Mouse (Mus musculus) urinary bladder, adult 2 months (tissue): Measurements from ENCODE around the gene Serpinc1. TPM values are rescaled to one million over a fixed set of nuclear protein-coding genes. Genes with fewer than 3 reads are reported as not detected.
A peak's percentile ranks its signal among the peaks of the same experiment; 100 is the strongest.
"Not testable (repeated sequence)": the region's sequence is repeated elsewhere in the genome, so short reads cannot be mapped to it uniquely, and the experiment has no call there.

Source experiments
- DNase-seq: peaks from one replicate; pipeline ENCODE4 v3.0.0; 2022; ENCODE audit warnings: low spot score
- polyA plus RNA-seq: library from polyadenylated mRNA; depleted of rRNA; stranded (reverse); fragments of >200 nt; gene quantifications from 2 replicates; pipeline ENCODE4 v1.2.3, GENCODE M21; 2012

Gene Serpinc1
- polyA plus RNA-seq, 1 experiment, result 0.22 TPM

DNA sequence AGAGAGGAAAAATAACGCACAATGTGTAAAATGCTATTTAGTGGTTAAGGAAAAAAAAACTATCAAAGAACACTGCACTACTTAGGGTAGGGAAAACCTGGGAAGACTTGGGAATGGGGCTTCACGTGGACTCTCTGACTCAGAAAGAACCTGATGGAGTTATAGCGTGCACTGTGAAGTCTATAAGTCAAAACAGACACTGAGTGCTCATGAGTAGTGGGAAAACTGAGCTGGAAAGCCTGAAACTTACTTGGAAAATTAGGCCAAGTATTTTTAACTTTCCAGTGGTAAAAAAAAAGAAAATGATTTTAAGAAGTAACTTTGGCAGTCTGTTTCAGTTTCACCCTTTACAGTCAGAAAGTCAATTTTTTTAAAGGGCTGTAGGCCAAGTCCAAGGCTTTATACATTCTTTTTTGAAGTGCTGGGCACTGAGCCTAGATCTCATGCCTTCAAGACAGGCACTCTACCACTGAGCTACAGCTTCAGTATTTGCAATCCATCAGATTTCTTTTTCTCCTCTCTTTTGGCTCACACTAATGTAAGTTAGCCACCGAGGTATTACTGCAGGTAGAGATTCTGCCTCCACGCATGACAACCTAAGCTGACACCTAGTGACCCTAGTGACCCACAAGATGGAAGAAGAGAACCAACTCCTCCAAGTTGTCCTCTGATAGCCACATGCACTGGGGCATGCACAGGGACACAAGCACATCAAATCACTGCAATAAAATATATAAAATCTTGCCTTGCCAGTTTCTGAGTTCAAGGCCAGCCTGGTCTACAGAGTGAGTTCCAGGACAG is 47.2 kb downstream of the Serpinc1 start:
- DNase-seq, result no peak

DNA sequence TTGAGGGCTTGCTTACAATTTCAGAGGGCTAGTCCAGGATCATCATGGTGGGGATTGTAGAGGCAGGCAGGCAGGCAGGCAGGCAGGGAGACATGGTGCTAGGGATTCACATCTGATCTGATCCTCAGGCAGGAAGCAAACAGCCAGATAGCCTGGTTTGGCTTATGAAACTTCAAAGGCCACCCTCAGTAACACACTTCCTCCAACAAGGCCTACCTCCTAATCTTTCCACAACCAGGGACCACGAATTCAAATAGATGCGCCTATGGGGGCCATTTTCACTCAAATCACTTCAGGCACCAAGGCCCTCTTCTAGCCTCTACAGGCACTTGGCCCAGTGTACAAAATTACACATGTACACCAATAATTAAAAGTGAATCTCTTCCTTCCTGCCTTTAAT is 48.8 kb downstream of the Serpinc1 start:
- DNase-seq, result no peak

DNA sequence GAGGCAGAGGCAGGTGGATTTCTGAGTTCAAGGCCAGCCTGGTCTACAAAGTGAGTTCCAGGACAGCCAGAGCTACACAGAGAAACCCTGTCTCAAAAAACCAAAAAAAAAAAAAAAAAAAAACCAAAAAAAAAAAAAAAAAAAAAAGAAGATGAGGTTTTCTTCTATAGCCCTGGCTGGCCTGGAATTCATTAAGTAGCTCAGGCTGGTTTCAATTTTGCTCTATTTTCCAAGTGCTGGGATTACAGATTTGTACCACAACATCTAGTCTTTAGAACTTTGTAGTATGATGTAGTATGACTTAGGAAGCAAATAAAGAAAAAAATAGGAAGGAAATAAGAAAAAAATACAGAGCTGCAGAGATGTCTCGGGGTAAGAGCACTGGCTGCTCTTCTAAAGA is 50.0 kb downstream of the Serpinc1 start:
- DNase-seq, result not testable (repeated sequence)

DNA sequence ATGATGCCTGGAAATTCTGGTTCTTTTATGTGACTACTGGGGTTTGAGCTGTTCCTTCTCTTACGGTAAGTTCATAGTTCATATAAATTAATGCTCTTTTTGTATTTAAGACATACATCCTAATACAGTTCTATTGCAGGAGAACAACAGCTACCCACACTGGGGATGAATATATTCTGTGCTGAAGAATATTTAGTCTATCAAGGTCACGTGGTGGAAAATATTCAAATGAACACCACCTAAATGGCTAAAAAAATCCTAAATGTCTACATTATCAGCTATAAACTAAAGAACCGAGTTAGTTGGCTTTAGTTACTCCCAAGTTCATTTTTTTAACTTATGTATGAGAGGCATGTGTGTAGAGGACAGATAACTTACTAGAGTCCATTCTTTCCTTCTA is 51.7 kb downstream of the Serpinc1 start:
- no peak for DNase-seq

DNA sequence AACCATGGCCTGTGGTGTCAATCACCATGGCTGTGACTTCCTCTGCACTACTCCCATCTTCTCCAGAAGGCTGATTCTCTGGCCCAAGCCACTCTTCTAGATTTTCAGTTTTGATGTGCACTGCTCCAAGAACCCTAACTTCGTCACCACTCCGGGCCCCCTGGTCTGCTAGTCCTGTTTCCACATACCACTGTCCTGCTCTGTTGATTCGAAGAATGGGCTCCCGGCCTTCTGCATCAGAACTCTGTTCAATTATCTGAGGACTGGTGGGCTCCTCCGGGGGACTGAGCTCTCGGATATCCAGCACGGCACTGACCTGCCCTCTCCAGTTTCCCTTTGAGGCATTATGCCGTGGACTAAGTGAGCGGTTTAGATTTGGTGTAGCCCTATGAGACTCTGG is 53.5 kb downstream of the Serpinc1 start:
- DNase-seq, result no peak

DNA sequence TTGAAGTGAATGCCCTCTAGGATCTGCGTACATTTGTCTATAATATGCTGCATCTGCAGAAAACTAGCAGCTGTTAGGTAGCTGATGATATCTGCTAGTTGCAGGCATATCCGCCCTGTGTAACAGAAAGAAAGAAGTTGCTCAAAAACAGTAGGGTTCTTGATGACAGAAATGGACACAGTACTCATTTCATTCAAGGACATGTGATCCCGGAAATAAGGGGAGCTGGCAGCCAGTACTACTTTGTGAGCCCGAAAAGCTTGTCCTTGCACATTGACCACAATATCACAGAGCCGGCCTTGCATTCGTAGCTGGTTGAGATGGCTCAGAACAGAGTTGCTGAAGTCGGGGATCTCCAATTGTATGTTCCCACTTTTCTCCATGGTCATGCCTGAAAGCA is 54.0 kb downstream of the Serpinc1 start:
- no peak for DNase-seq

DNA sequence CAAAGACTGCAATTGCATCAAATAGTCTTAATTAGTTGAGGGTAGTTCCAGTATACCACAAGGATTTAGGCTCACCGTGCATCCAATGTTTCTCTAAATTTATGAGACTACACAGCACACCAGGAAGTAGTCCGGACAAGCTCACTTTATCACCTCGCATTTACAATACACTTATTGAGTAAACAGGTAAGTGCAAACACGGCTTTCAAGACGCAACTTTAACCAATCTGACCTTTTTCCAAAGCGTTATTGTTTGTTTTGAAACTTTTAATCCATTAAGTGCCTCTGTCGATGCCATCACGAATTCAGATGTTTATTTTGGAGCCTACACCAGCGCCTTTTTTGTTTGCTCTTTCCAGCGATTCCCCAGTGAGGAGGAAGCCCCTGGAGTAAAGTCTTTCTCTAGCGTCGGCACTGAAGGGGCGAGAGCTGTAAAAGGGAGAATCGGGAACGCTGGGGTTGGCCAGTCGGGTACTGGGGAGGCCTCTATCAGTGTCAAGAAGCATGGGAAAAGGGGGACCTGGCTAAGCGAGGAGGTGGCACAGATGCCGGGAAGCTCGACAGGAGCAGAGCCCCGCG is 55.6 kb downstream of the Serpinc1 start:
- DNase-seq, result no peak

DNA sequence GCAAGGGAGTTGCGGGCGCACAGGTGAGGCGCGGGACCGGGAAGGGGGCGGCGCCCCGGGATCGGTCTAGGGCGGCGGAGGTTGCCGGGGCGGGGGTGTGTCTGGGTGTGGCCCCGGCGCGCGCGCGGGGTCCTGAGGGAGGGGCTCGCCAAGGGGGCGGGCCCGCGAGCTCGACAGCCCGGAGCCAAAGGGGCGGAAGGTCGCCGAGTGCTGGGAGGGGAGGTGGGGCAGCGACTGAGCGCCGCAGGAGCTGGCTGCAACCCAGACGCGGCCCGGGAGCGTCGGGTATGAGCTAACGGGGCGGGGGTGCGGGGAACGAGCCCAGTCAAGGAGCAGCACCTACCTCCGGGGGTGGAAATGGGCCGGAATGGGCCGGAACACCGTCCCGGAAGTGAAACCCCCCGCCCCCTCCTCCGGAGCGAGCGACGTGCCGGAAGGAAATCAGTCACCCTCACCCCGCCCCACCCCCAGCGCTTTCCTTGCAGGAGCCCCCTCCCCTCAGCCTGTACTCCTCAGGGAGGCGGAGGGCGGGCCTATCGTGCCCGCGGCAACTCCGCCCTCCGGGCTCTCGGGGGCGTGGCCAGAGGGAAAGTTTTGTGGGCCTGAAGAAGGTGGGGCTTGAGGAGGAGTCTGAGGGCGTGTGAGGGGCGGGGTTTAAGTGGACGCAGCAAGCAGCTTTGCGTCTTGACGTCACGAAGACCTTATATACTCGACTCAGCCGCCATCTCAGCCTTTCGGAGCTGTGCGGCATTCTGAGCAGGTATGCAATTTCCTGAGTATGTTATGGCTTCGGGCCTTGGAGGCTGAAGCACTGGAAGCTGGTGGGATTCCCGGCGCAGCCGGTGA is 56.3 kb downstream of the Serpinc1 start, which contains the start of gene Zbtb37:
Gene Zbtb37, minus strand, starts transcription at position 415 of the 846 bp plus-strand sequence.
- DNase-seq, result peak; percentile 93

DNA sequence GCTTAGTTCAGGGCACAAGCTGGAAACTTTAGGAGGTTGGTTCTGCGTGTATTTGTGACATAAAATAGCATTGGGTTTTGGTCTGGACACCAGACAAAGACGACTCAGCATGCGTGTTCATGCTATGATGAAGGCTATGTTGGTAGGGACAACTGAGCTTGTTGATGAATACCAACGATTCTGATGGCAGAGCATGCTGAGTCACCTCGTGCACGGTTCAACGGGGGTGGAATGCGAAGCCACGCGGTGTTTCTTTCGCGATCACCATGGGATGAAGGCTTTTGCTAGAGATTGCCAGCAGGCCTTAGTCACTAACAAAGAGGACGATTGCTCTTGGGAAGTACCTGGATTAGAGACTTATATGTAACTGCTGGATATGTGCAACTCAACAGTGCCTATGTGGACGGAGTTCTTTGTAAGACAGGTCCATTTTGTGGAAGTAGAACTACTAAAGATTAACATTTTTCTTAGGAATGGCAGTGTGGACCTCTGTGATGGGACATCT is 56.9 kb downstream of the Serpinc1 start:
- no peak for DNase-seq

DNA sequence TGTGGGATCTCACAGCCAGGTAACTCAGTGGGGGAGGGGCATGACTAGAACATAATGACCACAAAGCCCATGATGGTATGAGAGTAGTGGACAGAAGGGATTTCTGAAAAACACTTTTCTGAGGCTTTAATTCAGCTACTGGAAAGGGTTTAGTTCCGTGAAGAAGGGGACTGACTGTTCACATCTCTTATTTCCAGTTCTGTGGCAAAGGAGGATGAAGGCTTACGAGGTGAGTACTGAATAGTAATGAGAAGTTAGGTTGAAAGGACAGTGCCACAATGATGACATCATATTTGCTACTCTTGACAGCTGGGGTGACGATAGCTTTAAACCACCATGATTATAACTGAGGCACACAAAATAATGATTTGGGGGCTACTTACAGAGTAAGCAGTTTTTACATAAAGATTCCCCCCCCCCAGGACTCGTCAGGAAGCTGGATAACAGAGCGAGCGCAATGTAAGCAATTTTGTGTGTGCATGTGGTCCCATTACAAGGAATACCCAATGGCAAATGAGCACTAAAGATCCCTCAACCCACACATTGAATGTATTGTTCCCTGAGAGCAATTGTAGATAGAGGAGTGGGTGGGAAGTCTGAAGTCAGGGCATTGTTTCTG is 57.5 kb downstream of the Serpinc1 start:
- no peak for DNase-seq

DNA sequence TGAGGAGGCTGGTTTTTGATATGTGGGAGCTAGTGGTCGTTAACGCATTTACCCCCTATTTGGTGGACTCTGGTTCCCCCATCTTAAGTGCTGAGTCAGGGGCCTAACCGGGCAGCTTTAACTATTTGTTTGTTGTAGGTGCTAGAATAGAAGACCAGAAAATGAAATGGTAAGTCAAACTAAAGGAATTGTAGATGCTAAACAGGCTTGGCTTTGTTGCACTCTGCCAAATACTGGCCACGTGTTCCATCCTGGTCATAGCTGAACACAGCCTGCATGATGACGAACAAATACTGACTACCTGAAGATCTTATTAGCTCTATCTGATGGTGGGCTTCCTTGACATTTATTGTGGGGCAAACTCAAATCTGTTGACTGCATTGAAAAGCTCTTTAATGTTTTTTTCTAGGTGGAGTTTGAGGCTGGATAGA is 58.0 kb downstream of the Serpinc1 start:
- no peak for DNase-seq

DNA sequence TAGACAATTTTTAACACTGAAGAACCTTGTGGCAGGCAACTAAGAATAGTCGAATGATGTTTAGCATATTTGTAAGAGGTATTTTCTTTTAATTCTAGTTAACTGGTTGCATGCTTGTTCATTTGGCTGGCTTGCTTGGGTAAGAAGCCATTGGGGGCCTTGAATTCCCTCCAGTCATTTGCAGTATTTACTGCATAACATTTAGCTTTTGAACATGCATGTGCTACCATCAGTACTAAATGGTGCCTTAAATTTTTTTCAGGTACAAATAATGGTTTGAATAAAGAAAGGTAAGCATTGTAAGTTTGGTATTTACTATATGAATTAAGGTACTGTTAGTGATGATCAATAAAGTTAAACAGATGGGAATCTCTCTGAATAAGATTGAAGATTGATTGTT is 58.6 kb downstream of the Serpinc1 start:
- no peak for DNase-seq

DNA sequence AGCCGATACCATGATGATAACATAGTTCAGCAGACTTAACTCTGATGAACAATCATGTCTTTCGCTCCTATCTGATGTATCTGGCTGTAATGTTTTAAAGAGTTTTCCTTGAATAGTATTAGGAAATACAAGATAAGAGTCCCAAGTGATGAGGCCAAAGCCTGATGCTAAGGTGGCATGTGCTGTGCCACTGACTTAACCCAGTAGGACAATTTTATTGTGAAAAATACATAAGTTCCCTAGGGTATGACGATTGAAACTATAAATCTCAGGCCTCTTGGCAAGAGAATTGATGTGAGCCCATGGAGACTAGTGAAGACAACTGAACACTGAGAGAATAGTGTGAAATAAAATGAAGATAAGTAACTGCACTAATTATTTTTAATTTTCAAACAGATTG is 59.2 kb downstream of the Serpinc1 start:
- DNase-seq, result no peak

DNA sequence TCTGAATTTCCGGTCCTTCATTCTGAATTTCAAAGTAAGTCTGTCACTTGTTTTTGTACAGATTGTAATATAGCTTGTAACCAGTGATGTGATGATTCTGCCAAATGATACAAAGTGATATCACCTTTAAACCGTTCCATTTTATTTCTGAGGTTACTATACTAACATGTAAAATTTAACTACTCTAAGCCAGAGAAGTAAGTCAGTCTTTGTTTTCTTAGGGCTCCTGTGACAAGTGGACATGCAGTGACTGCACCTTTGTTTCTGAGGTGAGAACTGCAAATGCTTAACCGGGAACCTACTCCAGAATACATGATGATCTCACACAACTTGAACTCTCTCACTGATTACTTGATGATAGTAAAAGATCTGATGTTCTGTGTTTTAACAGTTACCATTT is 59.6 kb downstream of the Serpinc1 start:
- DNase-seq, result no peak

DNA sequence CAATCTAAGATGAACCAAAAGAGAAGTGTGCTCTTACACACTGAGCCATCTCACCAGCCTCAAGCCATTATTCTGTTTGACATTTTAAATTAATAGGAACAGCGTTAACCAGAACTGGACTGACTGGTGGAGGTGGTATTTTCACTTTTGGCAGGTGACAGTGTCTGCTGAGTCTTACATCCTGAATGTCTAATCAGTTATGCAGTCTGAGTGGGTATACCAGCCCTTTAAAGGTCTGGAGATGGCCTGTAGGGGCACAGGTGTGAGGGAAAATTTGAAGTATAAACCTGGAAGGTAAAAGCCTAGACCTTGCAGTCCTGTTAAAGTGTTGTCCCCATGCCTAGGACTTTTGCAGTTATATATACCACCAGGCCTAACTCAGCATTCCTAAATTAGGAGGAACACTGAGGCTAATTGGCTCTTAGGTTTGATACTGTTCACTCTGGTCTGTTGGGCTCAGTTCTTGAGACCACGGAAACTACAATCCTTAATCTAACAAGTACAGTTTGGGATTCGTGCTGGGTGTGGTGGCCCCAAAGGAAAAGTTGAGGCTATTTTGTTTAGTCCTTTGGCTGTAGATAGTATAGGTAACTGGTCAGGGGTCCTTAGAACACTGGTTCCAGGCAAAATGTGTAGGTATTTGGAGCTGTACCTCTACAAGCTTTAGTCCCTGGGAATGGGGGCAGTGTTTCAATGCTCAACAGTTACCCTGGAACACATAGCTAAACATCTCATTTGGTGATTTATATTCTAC is 60.8 kb downstream of the Serpinc1 start:
- no peak for DNase-seq

DNA sequence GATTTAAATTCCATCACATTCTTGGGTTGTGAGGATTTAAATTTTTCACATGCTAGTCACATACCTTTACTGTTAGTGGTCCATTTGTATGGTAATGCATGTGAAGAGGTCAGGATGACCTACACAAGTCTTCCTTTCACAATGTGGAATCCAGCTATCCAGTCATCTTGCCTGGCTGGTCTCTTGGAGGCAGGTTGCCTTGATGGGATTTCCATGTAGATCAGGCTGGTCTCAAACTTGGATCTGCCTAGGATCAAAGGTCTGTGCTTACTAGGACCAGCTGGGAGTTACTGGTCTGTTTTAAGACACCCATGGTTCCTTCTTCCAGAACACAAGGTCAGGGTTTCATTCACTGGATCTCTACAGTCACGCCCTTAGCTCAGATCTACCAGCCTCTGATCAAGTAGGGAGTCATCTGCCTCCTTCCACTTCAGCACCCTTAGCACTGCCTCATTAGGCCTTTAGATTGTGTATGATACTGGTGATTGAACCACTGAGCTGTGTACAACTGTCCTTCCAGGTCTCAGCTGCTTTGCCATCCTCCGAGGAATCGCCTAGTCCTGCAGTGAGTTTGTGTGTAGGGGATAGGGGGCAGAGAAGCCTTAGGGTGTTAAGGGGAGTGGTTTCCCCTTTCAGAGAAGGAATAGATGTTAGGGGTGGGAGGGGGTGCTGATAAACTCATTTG is 61.5 kb downstream of the Serpinc1 start:
- DNase-seq, result no peak

DNA sequence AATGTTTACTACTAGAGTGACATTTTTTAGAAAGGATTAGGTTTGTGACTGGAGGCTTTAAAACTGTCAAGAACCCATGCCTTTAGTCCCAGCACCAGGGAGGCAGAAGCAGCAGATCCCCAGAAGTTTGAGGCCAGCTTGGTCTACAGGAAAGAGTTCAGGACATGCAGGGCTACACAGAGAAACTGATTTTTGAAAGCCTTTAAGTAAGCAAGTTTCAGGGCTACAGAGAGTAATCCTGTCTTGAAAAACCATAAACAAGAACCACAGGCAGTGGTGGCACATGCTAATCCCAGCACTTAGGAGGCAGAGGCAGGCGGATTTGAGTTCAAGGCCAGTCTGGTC is 62.0 kb downstream of the Serpinc1 start:
- DNase-seq, result no peak

DNA sequence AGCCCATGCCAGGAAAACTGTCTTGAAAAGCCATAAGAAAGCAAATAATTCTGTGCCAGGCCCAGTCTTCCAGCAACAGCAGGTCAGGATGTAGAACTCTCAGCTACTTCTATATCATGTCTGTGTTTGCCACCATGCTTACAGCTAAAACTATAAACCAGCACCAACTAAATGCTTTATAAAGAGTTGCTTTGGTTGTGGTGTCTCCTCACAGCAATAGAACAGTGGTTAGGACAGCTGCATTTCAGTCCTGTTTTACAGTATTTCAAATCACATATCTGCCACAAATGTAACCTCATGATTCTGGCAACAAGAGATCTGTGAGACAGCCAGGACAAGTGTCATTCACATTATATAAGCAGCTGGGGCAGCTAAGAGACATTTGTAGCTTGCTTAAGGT is 62.5 kb downstream of the Serpinc1 start:
- DNase-seq, result no peak

DNA sequence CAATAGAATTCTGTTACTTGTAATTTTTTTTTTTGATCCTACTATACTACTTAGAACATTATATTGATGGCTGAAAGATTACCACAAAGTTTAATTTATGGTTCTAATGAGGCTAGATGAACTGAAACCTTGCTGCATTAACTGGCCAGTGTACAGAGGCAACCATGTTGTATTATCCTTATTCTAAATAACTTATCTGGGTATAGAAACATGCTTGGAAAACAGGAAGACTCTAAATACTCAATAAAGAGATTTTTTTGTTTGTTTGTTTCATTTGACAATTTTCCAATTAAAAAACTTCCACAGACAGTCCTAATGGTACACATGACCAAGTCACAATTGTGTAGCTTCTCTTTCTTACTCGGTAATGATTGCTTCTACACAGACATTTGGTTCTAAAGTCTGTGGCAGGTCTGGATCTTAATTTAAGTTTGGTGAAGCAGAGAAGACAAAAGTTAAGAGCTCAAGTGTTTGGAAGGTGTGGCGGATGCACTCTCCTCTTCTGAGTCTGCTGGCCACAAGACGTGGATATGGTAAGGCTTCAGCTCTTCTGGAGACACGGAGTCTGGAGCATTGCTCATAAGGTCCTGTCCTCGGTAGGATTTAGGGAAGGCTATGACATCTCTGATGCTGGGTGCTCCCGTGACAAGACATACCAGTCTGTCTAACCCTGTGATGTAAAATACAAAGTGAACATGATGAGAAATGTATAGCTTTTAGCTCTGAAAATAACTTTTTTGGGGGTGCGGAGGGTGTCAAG is 63.1 kb downstream of the Serpinc1 start:
- no peak for DNase-seq

DNA sequence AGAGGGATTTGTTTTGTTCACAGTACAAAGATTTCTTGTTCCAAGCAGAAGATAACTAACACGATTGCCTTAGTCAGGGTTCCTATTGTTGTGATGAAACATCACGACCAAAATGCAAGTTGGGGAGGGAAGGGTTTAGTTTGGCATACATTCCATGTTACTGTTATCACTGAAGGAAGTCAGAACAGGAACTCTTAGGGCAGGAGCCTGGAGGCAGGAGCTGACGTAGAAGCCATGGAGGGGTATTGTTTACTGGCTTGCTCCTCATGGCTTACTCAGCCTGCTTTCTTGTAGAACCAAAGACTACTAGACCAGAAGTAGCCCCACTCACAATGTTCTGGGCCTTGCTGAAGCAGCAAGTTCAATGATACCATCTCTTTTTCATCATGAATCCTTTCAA is 68.6 kb downstream of the Serpinc1 start:
- DNase-seq, result no peak
